22 mouse cellular contexts compared by ENCODE assay signal in the genomic region with DNA sequence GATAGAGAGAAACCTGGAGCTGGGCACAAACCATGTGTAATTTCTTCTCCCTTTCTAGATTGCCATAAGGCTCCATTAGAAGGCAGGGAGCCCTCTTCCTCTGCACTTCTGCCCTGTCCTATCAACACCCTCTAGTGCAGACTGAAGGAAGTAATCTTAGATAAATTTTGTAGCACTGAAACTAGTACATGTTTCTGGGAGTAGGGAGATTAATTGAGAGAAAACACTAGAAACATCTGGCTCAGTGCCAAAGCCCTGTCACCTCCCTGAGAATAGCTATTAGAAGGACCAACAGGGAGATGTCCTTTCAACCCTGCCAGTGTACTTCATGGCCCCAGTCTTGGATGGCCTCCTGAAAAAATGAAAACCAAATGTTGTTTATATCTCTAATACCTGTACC. TPM values are rescaled to one million over a fixed set of nuclear protein-coding genes. Genes with fewer than 3 reads are reported as not detected.
DNase-seq lines count a peak whose midpoint lies in the region; ATAC-seq lines count a peak whose summit lies in the region.
"Had no signal": no experiment of that assay in that cellular context is flagged by ENCODE, and none has a peak within 500 bp of the region (broad histone marks: within the 10 kb centered on the region; RNA-seq: fewer than 3 reads in every experiment).

No protein-coding gene starts in this region.

- H3K27ac ChIP-seq in kidney, embryonic 16.5 days (ENCODE audit: low read length) = no peak overlapping the region
- H3K27ac ChIP-seq in heart, embryonic 16.5 days (ENCODE audit: low read length) = peak overlapping the region; percentile 37; the same call in 1 of the 2 replicates
- H3K27ac ChIP-seq: embryonic facial prominence, embryonic 15.5 days; kidney, embryonic 15.5 days; liver, embryonic 13.5 days; midbrain, embryonic 13.5 days; stomach, embryonic 15.5 days had no signal

- intact Hi-C loops in left cerebral cortex, postnatal 25 days (cut with DNase I) = no loop called here

- no peaks in the 10 kb centered on the region for H3K9me3 ChIP-seq in kidney, embryonic 16.5 days (ENCODE audit: low read length)
- H3K9me3 ChIP-seq in heart, embryonic 16.5 days (replicated peaks; ENCODE audit: control insufficient read depth, low read length) = no peaks in the 10 kb centered on the region
- H3K9me3 ChIP-seq: embryonic facial prominence, embryonic 15.5 days; kidney, embryonic 15.5 days; liver, embryonic 13.5 days; midbrain, embryonic 13.5 days; stomach, embryonic 15.5 days had no signal

- no peak overlapping the region for H3K4me2 ChIP-seq in kidney, embryonic 16.5 days (replicated peaks; ENCODE audit: low read depth, low read length)
- H3K4me2 ChIP-seq in heart, embryonic 16.5 days (ENCODE audit: low read depth, low read length) = no peak overlapping the region
- H3K4me2 ChIP-seq: embryonic facial prominence, embryonic 15.5 days; kidney, embryonic 15.5 days; liver, embryonic 13.5 days; midbrain, embryonic 13.5 days; stomach, embryonic 15.5 days had no signal

- no peak overlapping the region for H3K9ac ChIP-seq in kidney, embryonic 16.5 days (replicated peaks; ENCODE audit: low read length)
- H3K9ac ChIP-seq in heart, embryonic 16.5 days (ENCODE audit: low read length) = no peak overlapping the region
- H3K9ac ChIP-seq: embryonic facial prominence, embryonic 15.5 days; kidney, embryonic 15.5 days; liver, embryonic 13.5 days; midbrain, embryonic 13.5 days; stomach, embryonic 15.5 days had no signal

- no peaks in the 10 kb centered on the region for H3K4me1 ChIP-seq in kidney, embryonic 16.5 days (ENCODE audit: insufficient read depth, low read length)
- H3K4me1 ChIP-seq in heart, embryonic 16.5 days (ENCODE audit: control insufficient read depth, insufficient read depth, low read length) = peaks cover 15% of the 10 kb centered on the region
- H3K4me1 ChIP-seq: embryonic facial prominence, embryonic 15.5 days; kidney, embryonic 15.5 days; liver, embryonic 13.5 days; midbrain, embryonic 13.5 days; stomach, embryonic 15.5 days had no signal

- DNase-seq in cerebellum, postnatal 14 days = peak; percentile 3 to 10
- no peak for DNase-seq in cerebellum, postnatal 4 days (ENCODE audit: low spot score in 2 of 2)
- DNase-seq in kidney, postnatal 4 days = peak; percentile 18 to 28
- DNase-seq in left cerebral cortex, postnatal 25 days (ENCODE audit: low spot score in 2 of 2) = no peak
- DNase-seq: cerebellum, postnatal 36 days; liver, embryonic 13.5 days; lung, postnatal 36 days; spleen, adult 18-20 months; thymus, postnatal 4 days had no signal

- no peaks in the 10 kb centered on the region for H3K27me3 ChIP-seq in kidney, embryonic 16.5 days (ENCODE audit: insufficient read depth, low read length)
- H3K27me3 ChIP-seq in heart, embryonic 16.5 days (ENCODE audit: control insufficient read depth, insufficient read depth, low read length) = no peaks in the 10 kb centered on the region
- H3K27me3 ChIP-seq: embryonic facial prominence, embryonic 15.5 days; kidney, embryonic 15.5 days; liver, embryonic 13.5 days; midbrain, embryonic 13.5 days; stomach, embryonic 15.5 days had no signal

- ATAC-seq in kidney, embryonic 16.5 days (ENCODE audit: low FRiP score, low TSS enrichment) = no peak
- ATAC-seq in common myeloid progenitor, adult 5-6 weeks (replicated peaks; ENCODE audit: low read depth, poor library complexity, severe bottlenecking) = 0 out of 2 replicates have a peak, but pooled peaks have one; percentile 39
- peak; percentile 85 for ATAC-seq in heart, embryonic 16.5 days (replicated peaks; ENCODE audit: extremely low read depth, insufficient read depth, low FRiP score)
- ATAC-seq in megakaryocyte progenitor cell, adult 5-6 weeks (replicated peaks; ENCODE audit: poor library complexity) = no peak
- ATAC-seq: midbrain, embryonic 13.5 days; Patski had no signal

- H3K4me3 ChIP-seq in kidney, embryonic 16.5 days (ENCODE audit: low read length) = no peak overlapping the region
- no peak overlapping the region for H3K4me3 ChIP-seq in heart, embryonic 16.5 days (ENCODE audit: low read length)
- H3K4me3 ChIP-seq: embryonic facial prominence, embryonic 15.5 days; kidney, embryonic 15.5 days; liver, embryonic 13.5 days; midbrain, embryonic 13.5 days; stomach, embryonic 15.5 days had no signal

- H3K36me3 ChIP-seq in kidney, embryonic 16.5 days (ENCODE audit: insufficient read depth, low read length) = no peaks in the 10 kb centered on the region
- H3K36me3 ChIP-seq in heart, embryonic 16.5 days (ENCODE audit: control insufficient read depth, insufficient read depth) = no peaks in the 10 kb centered on the region
- H3K36me3 ChIP-seq: embryonic facial prominence, embryonic 15.5 days; kidney, embryonic 15.5 days; liver, embryonic 13.5 days; midbrain, embryonic 13.5 days; stomach, embryonic 15.5 days had no signal

RNA-seq across cellular contexts. Expression of gene Serpina3c, which starts 24.9 kb away (rescaled TPM):
- not detected in 2 replicates for polyA plus RNA-seq in kidney, embryonic 16.5 days (2015; fragmentation: Nextera tagmentation; extraction: Ambion mirVana)
- total RNA-seq in common myeloid progenitor, adult 5-6 weeks (2017) = not detected in 2 replicates
- polyA plus RNA-seq in heart, embryonic 16.5 days (2015; fragmentation: Nextera tagmentation; extraction: Ambion mirVana) = 0.11 TPM in 1 of 2 replicates, not detected in the other
- not detected in 2 replicates for total RNA-seq in megakaryocyte progenitor cell, adult 5-6 weeks (2015)
- not detected in 2 replicates for total RNA-seq in megakaryocyte progenitor cell, adult 5-6 weeks (2017)
- total RNA-seq in left cerebral cortex, postnatal 25 days (2021) = under 1 TPM in 1 of 2 experiments, not detected in 1; 0.18 TPM
- total RNA-seq: granulocyte monocyte progenitor cell, adult 5-6 weeks; left cerebral cortex, postnatal 36 days had no signal
- polyA plus RNA-seq: forebrain, embryonic 11.5 days; kidney, embryonic 15.5 days; liver, embryonic 13.5 days; midbrain, embryonic 13.5 days; stomach, embryonic 15.5 days had no signal

RNA-seq across cellular contexts. Expression of gene Serpina3f, which starts 35.8 kb away (rescaled TPM):
- polyA plus RNA-seq in kidney, embryonic 16.5 days (2015; fragmentation: Nextera tagmentation; extraction: Ambion mirVana) = 0.07 and 0.12 TPM in 2 replicates
- 0.63 and 0.73 TPM in 2 replicates for total RNA-seq in common myeloid progenitor, adult 5-6 weeks (2017)
- polyA plus RNA-seq in heart, embryonic 16.5 days (2015; fragmentation: Nextera tagmentation; extraction: Ambion mirVana) = 0.16 and 0.51 TPM in 2 replicates
- 1.7 and 2.1 TPM in 2 replicates for total RNA-seq in megakaryocyte progenitor cell, adult 5-6 weeks (2015)
- total RNA-seq in megakaryocyte progenitor cell, adult 5-6 weeks (2017) = 1.2 and 1.4 TPM in 2 replicates
- total RNA-seq in left cerebral cortex, postnatal 25 days (2021) = not detected
- total RNA-seq: layer of hippocampus, postnatal 25 days; left cerebral cortex, postnatal 36 days had no signal
- polyA plus RNA-seq: embryonic facial prominence, embryonic 15.5 days had no signal

RNA-seq across cellular contexts. Expression of gene Serpina3b, which starts 50.8 kb away (rescaled TPM):
- not detected in 2 replicates for polyA plus RNA-seq in kidney, embryonic 16.5 days (2015; fragmentation: Nextera tagmentation; extraction: Ambion mirVana)
- 0.10 and 0.27 TPM in 2 replicates for total RNA-seq in common myeloid progenitor, adult 5-6 weeks (2017)
- not detected in 2 replicates for polyA plus RNA-seq in heart, embryonic 16.5 days (2015; fragmentation: Nextera tagmentation; extraction: Ambion mirVana)
- not detected in 2 replicates for total RNA-seq in megakaryocyte progenitor cell, adult 5-6 weeks (2015)
- total RNA-seq in megakaryocyte progenitor cell, adult 5-6 weeks (2017) = not detected in 2 replicates
- not detected for total RNA-seq in left cerebral cortex, postnatal 25 days (2021)
- total RNA-seq: granulocyte monocyte progenitor cell, adult 5-6 weeks; layer of hippocampus, postnatal 25 days; left cerebral cortex, postnatal 36 days had no signal
- polyA plus RNA-seq: embryonic facial prominence, embryonic 15.5 days; forebrain, embryonic 11.5 days; midbrain, embryonic 13.5 days; Patski; stomach, embryonic 15.5 days had no signal

RNA-seq across cellular contexts. Expression of gene Serpina3g, which starts 57.5 kb away (rescaled TPM):
- polyA plus RNA-seq in kidney, embryonic 16.5 days (2015; fragmentation: Nextera tagmentation; extraction: Ambion mirVana) = 9.2 and 9.6 TPM in 2 replicates
- total RNA-seq in common myeloid progenitor, adult 5-6 weeks (2017) = 59.1 and 74.1 TPM in 2 replicates
- 7.1 and 15.4 TPM in 2 replicates for polyA plus RNA-seq in heart, embryonic 16.5 days (2015; fragmentation: Nextera tagmentation; extraction: Ambion mirVana)
- 14.9 and 26.9 TPM in 2 replicates for total RNA-seq in megakaryocyte progenitor cell, adult 5-6 weeks (2015)
- total RNA-seq in megakaryocyte progenitor cell, adult 5-6 weeks (2017) = 17.9 and 22.6 TPM in 2 replicates
- total RNA-seq in left cerebral cortex, postnatal 25 days (2021) = not detected
- polyA plus RNA-seq: forebrain, embryonic 11.5 days had no signal

Comparison
In these comparisons a context has a peak if more than half of its experiments do, and no peak if none do; other contexts are left out.
1. DNase-seq: peak in cerebellum, postnatal 14 days (2 of 2) and kidney, postnatal 4 days (2 of 2); none in cerebellum, postnatal 4 days (0 of 2) and left cerebral cortex, postnatal 25 days (0 of 2).
2. ATAC-seq: peak in common myeloid progenitor, adult 5-6 weeks (single experiment) and heart, embryonic 16.5 days (single experiment); none in kidney, embryonic 16.5 days (single experiment) and megakaryocyte progenitor cell, adult 5-6 weeks (single experiment).